Mouse (Mus musculus): ENCODE measurements around the gene Slc7a10. TPM values are rescaled to one million over a fixed set of nuclear protein-coding genes. Genes with fewer than 3 reads are reported as not detected.

Gene Slc7a10
- total RNA-seq, 2 experiments from 2014 or later = 54.5 to 63.4 TPM

- peak; percentile 69 to 86 for DNase-seq (ENCODE audit: low spot score in 2 of 2)
These were observed 14.3 kb upstream of the Slc7a10 start for GRCm38 (mm10) chr7:35171867-35172382.

- DNase-seq (ENCODE audit: low spot score in 2 of 2) = no peak
These were observed 13.7 kb upstream of the Slc7a10 start for GRCm38 (mm10) chr7:35172519-35172918.

DNA sequence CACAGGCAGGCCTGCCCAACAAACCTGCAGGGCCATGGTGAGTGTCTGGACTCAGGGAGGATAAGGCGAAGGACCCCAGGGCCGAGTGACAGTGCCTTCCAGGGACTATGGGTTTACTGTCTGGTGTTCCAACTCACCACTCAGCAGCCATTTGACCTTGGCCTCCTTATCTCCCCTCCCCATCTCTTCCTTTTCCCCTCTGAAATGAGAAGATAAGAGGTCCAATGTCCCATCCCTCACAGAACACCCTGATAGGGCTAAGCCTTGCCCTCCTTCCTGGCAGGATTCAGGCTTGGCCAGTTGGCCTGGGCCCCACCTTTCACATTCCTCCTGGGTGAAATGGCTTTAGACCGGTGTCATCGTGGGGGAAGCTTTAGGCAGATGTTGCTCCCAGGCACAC lies 10.7 kb upstream of the Slc7a10 start:
- no peak for DNase-seq (ENCODE audit: low spot score in 2 of 2)

DNA sequence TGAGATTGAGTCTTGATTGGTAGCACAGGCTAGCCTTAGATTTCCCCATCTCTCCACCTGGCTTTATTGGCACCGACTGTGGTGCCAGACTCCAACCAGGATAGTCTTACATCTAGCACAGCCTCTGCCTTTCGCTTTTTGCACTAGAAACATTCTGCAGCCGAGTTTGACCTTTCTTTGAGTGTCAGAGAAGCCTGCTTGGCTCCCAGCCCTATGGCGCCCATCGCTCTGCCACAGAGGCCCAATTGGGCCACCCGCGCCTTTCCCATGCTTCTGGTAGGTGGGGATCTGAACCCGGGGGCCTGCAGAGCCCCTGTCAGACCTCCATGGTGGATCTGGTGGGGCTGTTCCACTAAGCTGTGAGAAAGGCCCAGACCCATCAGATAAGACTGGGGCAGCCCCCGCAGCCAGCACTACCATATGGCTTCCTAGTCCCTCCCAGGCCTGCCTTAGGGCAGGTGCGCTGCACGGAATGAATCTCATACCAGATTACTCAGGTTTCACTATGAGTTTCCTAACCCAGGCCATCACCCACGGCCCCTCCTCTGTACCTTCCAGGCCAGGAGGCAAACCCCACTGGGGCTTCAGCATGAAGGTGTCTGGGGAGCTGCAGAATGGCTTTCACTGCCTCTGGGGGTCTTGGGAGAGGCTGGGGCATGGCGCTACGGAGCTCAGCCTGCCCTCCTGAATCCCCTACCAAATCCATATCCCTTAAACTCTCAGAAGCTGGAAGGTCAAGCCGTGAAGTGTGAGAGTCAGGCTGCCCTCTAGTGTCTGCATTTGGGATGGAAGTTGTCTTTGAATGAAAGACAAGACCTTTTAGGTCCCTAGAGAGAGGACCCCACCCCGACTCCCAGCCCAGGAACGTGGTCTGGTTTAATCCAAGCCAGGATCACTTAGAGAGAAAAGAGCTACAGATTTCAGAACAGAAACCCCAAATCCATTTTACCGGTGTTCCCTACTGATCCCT lies 9.5 kb upstream of the Slc7a10 start:
- no peak for DNase-seq (ENCODE audit: low spot score in 2 of 2)

- DNase-seq (ENCODE audit: low spot score in 2 of 2) = peak in 1 of 2 experiments; percentile 62
These were observed 1.1 kb upstream of the Slc7a10 start for GRCm38 (mm10) chr7:35184833-35185724.

DNA sequence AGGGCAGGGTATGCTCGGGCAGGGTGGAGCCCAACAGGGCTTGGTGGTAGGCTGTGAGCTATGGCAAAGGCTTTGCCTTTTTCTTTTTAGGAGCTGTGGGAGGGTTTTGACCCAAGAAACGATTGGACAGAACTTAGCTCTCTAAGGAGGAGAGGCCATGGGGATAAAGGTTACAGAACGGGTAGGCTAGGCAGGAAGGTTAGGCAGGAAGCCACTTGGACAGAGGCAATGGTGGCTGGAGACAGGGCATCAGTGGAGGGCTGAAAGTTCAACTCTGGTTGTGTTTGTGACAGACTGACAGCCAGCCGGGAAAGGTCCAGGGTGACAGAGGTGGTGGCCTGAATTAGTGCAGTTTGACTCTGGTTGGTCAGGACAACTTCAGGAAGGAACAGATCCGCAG lies 3.5 kb downstream of the Slc7a10 start:
- no peak for DNase-seq (ENCODE audit: low spot score in 2 of 2)

- DNase-seq (ENCODE audit: low spot score in 2 of 2) = no peak
These were observed 5.1 kb downstream of the Slc7a10 start for GRCm38 (mm10) chr7:35191276-35191675.

GRCm38 (mm10) chr7:35197022-35197421 lies 10.8 kb downstream of the Slc7a10 start:
- no peak for DNase-seq (ENCODE audit: low spot score in 2 of 2)

GRCm38 (mm10) chr7:35198981-35199754 lies 13.0 kb downstream of the Slc7a10 start:
- no peak for DNase-seq (ENCODE audit: low spot score in 2 of 2)

- no peak for DNase-seq (ENCODE audit: low spot score in 2 of 2)
These were observed 13.6 kb downstream of the Slc7a10 start for GRCm38 (mm10) chr7:35199755-35200154.

- DNase-seq (ENCODE audit: low spot score in 2 of 2) = no peak
These were observed 25.6 kb downstream of the Slc7a10 start for GRCm38 (mm10) chr7:35211791-35212190.

DNA sequence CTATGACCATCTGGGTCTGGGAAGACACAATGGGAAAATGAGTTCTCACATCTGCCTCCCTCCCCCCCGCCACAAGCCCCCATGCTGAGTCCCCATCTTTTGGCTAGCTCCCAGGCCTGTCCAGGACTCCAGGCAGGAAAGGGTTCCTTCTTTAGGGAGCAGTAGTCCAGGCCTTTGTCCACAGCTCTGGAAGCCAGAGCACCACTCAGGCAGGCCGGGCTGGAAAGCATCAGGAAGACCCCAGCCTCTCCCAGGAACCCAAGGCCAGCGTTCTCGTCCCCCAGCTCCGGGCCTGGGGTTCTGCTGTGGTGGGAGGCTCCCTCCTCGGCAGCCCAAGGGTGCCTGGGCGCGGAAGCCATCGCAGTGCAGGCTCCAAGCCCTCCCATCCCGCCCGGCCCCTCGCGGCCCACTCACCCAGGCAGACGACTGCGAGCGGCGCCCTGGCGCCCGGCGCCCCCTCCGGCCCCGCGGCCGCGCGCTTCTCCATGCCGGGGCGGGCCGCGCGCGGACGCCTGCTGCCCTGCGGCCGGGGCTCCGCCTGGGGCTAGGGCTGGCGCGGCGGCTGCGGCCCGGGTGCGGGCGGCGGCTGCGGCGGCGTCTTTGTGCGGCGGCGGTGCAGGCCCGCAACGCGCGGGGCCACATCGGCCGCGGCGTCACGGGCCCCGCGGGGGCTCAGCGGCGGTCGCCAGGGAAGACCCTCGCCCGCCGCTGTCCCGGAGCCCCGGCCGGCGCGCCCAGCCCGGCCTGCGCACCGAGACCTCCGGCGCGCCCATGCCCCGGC lies 28.4 kb downstream of the Slc7a10 start:
- no peak for DNase-seq (ENCODE audit: low spot score in 2 of 2)

GRCm38 (mm10) chr7:35215225-35215624 lies 29.0 kb downstream of the Slc7a10 start, which contains the start of gene Lrp3:
Gene Lrp3 (minus strand): TSS chr7:35215498.
- peak; percentile 62 to 65 for DNase-seq (ENCODE audit: low spot score in 2 of 2)

DNA sequence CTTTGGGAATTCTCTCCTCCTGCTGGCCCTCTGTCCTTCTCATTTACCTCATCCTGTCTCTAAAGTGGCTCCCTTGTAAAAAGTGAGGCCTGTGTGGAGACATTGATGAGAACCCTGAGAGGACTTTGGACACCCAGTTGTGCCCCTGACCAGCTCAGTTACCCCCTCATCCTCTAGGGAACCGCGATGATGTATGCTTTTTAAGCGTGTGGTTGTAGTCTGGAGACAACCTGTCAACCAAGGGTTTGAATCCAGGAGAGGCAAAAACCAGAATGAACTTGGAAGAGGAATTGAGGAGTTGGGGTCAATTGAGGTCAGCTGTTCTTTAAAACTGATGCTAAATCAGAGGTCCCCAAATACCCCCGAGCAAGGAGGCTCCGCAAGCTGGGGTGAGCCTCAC lies 29.5 kb downstream of the Slc7a10 start:
- no peak for DNase-seq (ENCODE audit: low spot score in 2 of 2)

DNA sequence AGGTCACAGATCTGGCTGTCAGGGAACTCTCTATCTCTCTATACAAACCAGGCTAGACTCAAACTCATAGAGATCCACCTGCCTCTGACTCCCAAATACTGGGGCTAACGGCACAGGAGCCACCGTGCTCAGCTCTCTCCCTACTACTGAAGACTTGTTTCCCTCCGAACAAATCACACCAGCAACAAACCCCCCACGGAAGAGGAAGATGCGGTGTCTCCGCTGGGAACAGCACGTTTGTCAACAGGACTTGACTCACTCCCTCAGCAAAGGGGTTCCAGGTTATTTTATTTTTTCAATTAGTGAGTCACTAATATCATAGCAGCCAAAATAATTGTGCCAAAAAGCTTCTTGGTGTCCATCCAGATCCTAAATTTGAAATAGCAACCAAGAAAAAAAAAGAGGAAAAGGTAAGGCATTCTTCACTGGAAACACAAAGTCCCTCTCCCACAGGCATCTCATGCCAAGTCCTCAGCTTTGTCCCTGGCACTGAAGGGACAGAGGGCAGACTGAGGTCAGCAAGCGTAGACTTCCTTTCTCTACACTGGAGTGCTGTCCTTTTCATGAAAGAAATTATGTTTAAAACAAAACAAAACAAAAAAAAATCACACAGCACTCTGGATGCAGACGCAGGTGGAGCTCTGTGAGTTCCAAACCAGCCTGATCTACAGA lies 34.6 kb downstream of the Slc7a10 start:
- no peak for DNase-seq (ENCODE audit: low spot score in 2 of 2)

DNA sequence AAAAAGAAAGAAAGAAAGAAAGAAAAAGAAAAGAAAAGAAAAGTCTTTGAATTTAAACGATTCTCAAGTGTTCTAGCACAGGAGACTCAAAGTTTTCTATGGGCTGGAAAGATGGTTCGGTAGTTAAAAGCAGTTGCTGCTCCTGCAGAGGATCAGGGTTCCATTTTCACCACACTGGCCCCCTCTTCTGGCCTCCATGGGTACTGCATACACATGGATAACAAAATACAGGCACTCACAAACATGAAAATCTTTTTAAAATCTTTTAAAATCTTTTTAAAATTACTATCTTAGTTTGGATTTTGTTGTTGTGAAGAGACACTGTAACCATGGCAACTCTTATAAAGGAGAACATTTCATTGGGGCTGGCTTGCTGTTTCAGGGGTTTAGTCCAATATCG lies 44.1 kb downstream of the Slc7a10 start:
- no peak for DNase-seq (ENCODE audit: low spot score in 2 of 2)

- no peak for DNase-seq (ENCODE audit: low spot score in 2 of 2)
These were observed 46.7 kb downstream of the Slc7a10 start for GRCm38 (mm10) chr7:35232796-35233455.

GRCm38 (mm10) chr7:35233861-35234260 lies 47.7 kb downstream of the Slc7a10 start:
- DNase-seq (ENCODE audit: low spot score in 2 of 2) = no peak

All from layer of hippocampus, postnatal 14 days (tissue).